ENCODE assay signal across 8 mouse cellular contexts in genomic region chr10:59916649-59917048, GRCm38 (mm10). TPM values are rescaled to one million over a fixed set of nuclear protein-coding genes. Genes with fewer than 3 reads are reported as not detected.
DNase-seq lines count a peak whose midpoint lies in the region; ATAC-seq and TF ChIP-seq lines count a peak whose summit lies in the region.

No protein-coding gene starts in this region.

- no peaks in the 10 kb centered on the region; the same call in 1 of the 2 replicates for H3K27me3 ChIP-seq in forebrain, embryonic 11.5 days (ENCODE audit: control insufficient read depth, insufficient read depth, low read length)
- no peaks in the 10 kb centered on the region for H3K27me3 ChIP-seq in intestine, embryonic 16.5 days (replicated peaks; ENCODE audit: control insufficient read depth, insufficient read depth, low read length)

- H3K27ac ChIP-seq in layer of hippocampus, adult 2 months, result peak overlapping the region; percentile 64; the same call in 1 of the 2 replicates
- no peak overlapping the region for H3K27ac ChIP-seq in forebrain, embryonic 11.5 days (ENCODE audit: low read depth, low read length)
- H3K27ac ChIP-seq in intestine, embryonic 16.5 days (ENCODE audit: low read length), result peak overlapping the region; percentile 61

- peaks cover 17% of the 10 kb centered on the region for H3K4me1 ChIP-seq in forebrain, embryonic 11.5 days (replicated peaks; ENCODE audit: control insufficient read depth, insufficient read depth, low read length)
- peaks cover 40% of the 10 kb centered on the region for H3K4me1 ChIP-seq in intestine, embryonic 16.5 days (ENCODE audit: control insufficient read depth, insufficient read depth, low read length)

- H3K4me2 ChIP-seq in forebrain, embryonic 11.5 days (ENCODE audit: low read depth, low read length, severe bottlenecking), result peak overlapping the region; percentile 44
- peak overlapping the region; percentile 71 for H3K4me2 ChIP-seq in intestine, embryonic 16.5 days (ENCODE audit: low read depth, low read length)

- no peaks in the 10 kb centered on the region for H3K36me3 ChIP-seq in forebrain, embryonic 11.5 days (ENCODE audit: control insufficient read depth, insufficient read depth, low read length)
- no peaks in the 10 kb centered on the region for H3K36me3 ChIP-seq in intestine, embryonic 16.5 days (ENCODE audit: control insufficient read depth, insufficient read depth, low read length)

- H3K9me3 ChIP-seq in forebrain, embryonic 11.5 days (ENCODE audit: control insufficient read depth, low read length), result no peaks in the 10 kb centered on the region
- no peaks in the 10 kb centered on the region for H3K9me3 ChIP-seq in intestine, embryonic 16.5 days (ENCODE audit: control insufficient read depth, low read length)

- ATAC-seq in forebrain, embryonic 11.5 days (replicated peaks; ENCODE audit: low FRiP score), result peak; percentile 80
- peak; percentile 64 for ATAC-seq in intestine, embryonic 16.5 days
- peak; percentile 53 for ATAC-seq in megakaryocyte, adult 5-6 weeks (ENCODE audit: poor library complexity, severe bottlenecking)

- under 1% methylated on average over 10 of the region's 10 CpGs for WGBS in forebrain, embryonic 11.5 days
- WGBS in intestine, embryonic 16.5 days, result 2% methylated on average over 10 of the region's 10 CpGs

- peak overlapping the region; percentile 24; the same call in 1 of the 2 replicates for H3K9ac ChIP-seq in forebrain, embryonic 11.5 days (ENCODE audit: low read length)
- H3K9ac ChIP-seq in intestine, embryonic 16.5 days (ENCODE audit: low read depth, low read length), result peak overlapping the region; percentile 58

- TF ChIP-seq CTCF in layer of hippocampus, adult 2 months (conservative IDR thresholded peaks at IDR 0.05), result no peak

- DNase-seq in layer of hippocampus, adult 2 months (ENCODE audit: low spot score in 2 of 2), result no peak
- DNase-seq in layer of hippocampus, postnatal 14 days (ENCODE audit: low spot score in 2 of 2), result no peak
- DNase-seq in forebrain, embryonic 11.5 days (ENCODE audit: low spot score), result peak; percentile 79
- peak; percentile 52 for DNase-seq in thymus, postnatal 25 days
- DNase-seq in frontal cortex, postnatal 14 days (ENCODE audit: low spot score in 2 of 2), result no peak
- DNase-seq in gastrocnemius, postnatal 25 days, result no peak

- H3K4me3 ChIP-seq in layer of hippocampus, adult 2 months, result peak overlapping the region; percentile 18; the same call in 1 of the 2 replicates
- H3K4me3 ChIP-seq in forebrain, embryonic 11.5 days (ENCODE audit: low read depth, low read length), result 0 out of 2 replicates have a peak overlapping the region, but pooled peaks have one; percentile 5
- H3K4me3 ChIP-seq in intestine, embryonic 16.5 days (ENCODE audit: low read length), result peak overlapping the region; percentile 37

RNA-seq across cellular contexts. Expression of gene Ddit4, which starts 35.0 kb away (rescaled TPM):
- 10 to 100 TPM; 63.6 to 66.7 TPM for total RNA-seq in layer of hippocampus, adult 2 months (2021)
- total RNA-seq in layer of hippocampus, postnatal 14 days (2021), result 100 to 1,000 TPM in 1 of 2 experiments, 10 to 100 TPM in 1; 99.5 to 106 TPM
- polyA plus RNA-seq in forebrain, embryonic 11.5 days (2014; fragmentation: Nextera tagmentation; extraction: Ambion mirVana), result 7.4 and 9.5 TPM in 2 replicates
- polyA plus RNA-seq in intestine, embryonic 16.5 days (2015; fragmentation: Nextera tagmentation; extraction: Ambion mirVana), result 28.6 and 33.1 TPM in 2 replicates
- 2.2 and 2.4 TPM in 2 replicates for total RNA-seq in megakaryocyte, adult 5-6 weeks (2015)
- 0.94 and 1.2 TPM in 2 replicates for total RNA-seq in megakaryocyte, adult 5-6 weeks (2017)
- 10 to 100 TPM in 1 of 2 experiments, 1 to 10 TPM in 1; 8.6 to 11.4 TPM for total RNA-seq in gastrocnemius, postnatal 25 days (2021)

RNA-seq across cellular contexts. Expression of gene Dnajb12, which starts 37.3 kb away (rescaled TPM):
- total RNA-seq in layer of hippocampus, adult 2 months (2021), result 10 to 100 TPM; 54.4 to 56.8 TPM
- total RNA-seq in layer of hippocampus, postnatal 14 days (2021), result 10 to 100 TPM; 48.0 to 50.1 TPM
- 25.3 and 26.5 TPM in 2 replicates for polyA plus RNA-seq in forebrain, embryonic 11.5 days (2014; fragmentation: Nextera tagmentation; extraction: Ambion mirVana)
- 26.6 and 27.6 TPM in 2 replicates for polyA plus RNA-seq in intestine, embryonic 16.5 days (2015; fragmentation: Nextera tagmentation; extraction: Ambion mirVana)
- 21.9 and 26.0 TPM in 2 replicates for total RNA-seq in megakaryocyte, adult 5-6 weeks (2015)
- total RNA-seq in megakaryocyte, adult 5-6 weeks (2017), result 17.3 and 18.5 TPM in 2 replicates
- total RNA-seq in gastrocnemius, postnatal 25 days (2021), result 10 to 100 TPM; 49.4 to 49.8 TPM

Comparison
In these comparisons a context has a peak if more than half of its experiments do, and no peak if none do; other contexts are left out.
1. DNase-seq: peak in forebrain, embryonic 11.5 days (single experiment) and thymus, postnatal 25 days (single experiment); none in layer of hippocampus, adult 2 months (0 of 2), layer of hippocampus, postnatal 14 days (0 of 2), frontal cortex, postnatal 14 days (0 of 2) and gastrocnemius, postnatal 25 days (single experiment).
2. RNA of gene Ddit4, which starts 35.0 kb away (total RNA-seq): 99.5 to 106 TPM in layer of hippocampus, postnatal 14 days and 63.6 to 66.7 TPM in layer of hippocampus, adult 2 months; 8.6 to 11.4 TPM in gastrocnemius, postnatal 25 days and 0.94 to 2.4 TPM in megakaryocyte, adult 5-6 weeks; every median in the first group is over 4 times any median in the second.
3. Peak in every context shown above with its lines, with median percentiles within 50 percentile points of each other: H3K4me3 ChIP-seq and ATAC-seq.